Mouse (Mus musculus): ENCODE measurements at regions not wholly inside any gene's neighbourhood (a gene's known extent, or its start where the extent isn't known, plus 50 kb on each side); places are given as distances from the start of the nearest gene placed in this dataset.

GRCm38 (mm10) chr8:113583801-113584200, 51.6 kb upstream of the Mon1b start:
- TF ChIP-seq EP300 (IDR thresholded peaks at IDR 0.05; ENCODE audit: low read depth): no peak
- 0 out of 2 replicates have a peak, but pooled peaks have one; percentile 9 for TF ChIP-seq CTCF (IDR thresholded peaks at IDR 0.05; ENCODE audit: low read depth)

Measured in liver, postnatal 0 days (tissue).